Mouse (Mus musculus) neural tube, embryonic 15.5 days (tissue): ENCODE data around the gene Mef2c. TPM values are rescaled to one million over a fixed set of nuclear protein-coding genes. Genes with fewer than 3 reads are reported as not detected.

Experiments used
- ATAC-seq: fragments of 200-750 bp; cut with Nextera tagmentation; 2 replicates; pipeline ENCODE4 v1.8.0; 2017; ENCODE audit warnings: mild to moderate bottlenecking, moderate TSS enrichment, moderate library complexity; ENCODE audit not compliant: low FRiP score
- H3K27ac ChIP-seq: fragments of 300-500 bp; sonication (generic); replicated peaks from 2 replicates; pipeline ENCODE4 v1.5.1; 2015; ENCODE audit warnings: mild to moderate bottlenecking, inconsistent platforms
- H3K27me3 ChIP-seq: fragments of 300-500 bp; sonication (generic); replicated peaks from 2 replicates; pipeline ENCODE4 v1.6.1; 2015; ENCODE audit warnings: inconsistent platforms
- H3K36me3 ChIP-seq: fragments of 300-500 bp; sonication (generic); 2 replicates; pipeline ENCODE4 v1.6.1; 2015; ENCODE audit warnings: inconsistent platforms
- H3K4me1 ChIP-seq: fragments of 300-500 bp; sonication (generic); 2 replicates; pipeline ENCODE4 v1.6.1; 2015; ENCODE audit warnings: inconsistent platforms
- H3K4me2 ChIP-seq: fragments of 300-500 bp; sonication (generic); 2 replicates; pipeline ENCODE4 v1.6.1; 2015; ENCODE audit warnings: inconsistent platforms, mild to moderate bottlenecking, moderate library complexity
- H3K4me3 ChIP-seq: fragments of 300-500 bp; sonication (generic); replicated peaks from 2 replicates; pipeline ENCODE4 v1.5.1; 2015; ENCODE audit warnings: mild to moderate bottlenecking, inconsistent platforms
- H3K9ac ChIP-seq: fragments of 300-500 bp; sonication (generic); replicated peaks from 2 replicates; pipeline ENCODE4 v1.6.1; 2015; ENCODE audit warnings: mild to moderate bottlenecking, inconsistent platforms
- H3K9me3 ChIP-seq: fragments of 300-500 bp; sonication (generic); replicated peaks from 2 replicates; pipeline ENCODE4 v1.6.1; 2016; ENCODE audit warnings: inconsistent platforms
- WGBS: fragments of 180-500 bp; shearing (Covaris S2); methylation state at CpG from one replicate; pipeline ENCODE4 v1.1.7; 2015; ENCODE audit warnings: mixed read lengths; 5-methylcytosine and 5-hydroxymethylcytosine counted together
- polyA plus RNA-seq: library from polyadenylated mRNA; unstranded; fragments of >200 nt; fragmentation: Nextera tagmentation; extraction: Ambion mirVana; gene quantifications from 2 replicates; pipeline ENCODE4 v1.2.1, GENCODE M21; 2015

The Mef2c gene
- polyA plus RNA-seq: 29.7 and 30.8 TPM in 2 replicates

DNA sequence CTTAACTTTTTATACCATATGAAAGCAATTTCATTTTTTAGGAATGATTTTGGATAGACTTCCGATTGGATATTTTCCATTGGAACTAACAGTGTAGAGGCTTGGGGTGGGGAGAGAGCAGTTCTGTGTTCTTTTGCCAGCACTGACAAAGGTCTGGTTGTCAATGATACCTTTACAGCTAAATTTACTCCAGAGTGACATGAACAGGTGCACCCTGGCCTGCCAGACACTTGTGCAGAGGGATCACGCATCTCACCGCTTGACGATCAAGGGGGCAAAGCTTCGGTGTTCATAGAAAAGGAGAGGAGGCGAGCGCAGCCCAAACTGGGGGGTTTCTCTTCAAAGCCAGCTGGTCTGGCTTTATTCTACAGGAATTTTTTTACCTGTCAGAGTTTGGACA, at the start of gene Mef2c:
TSS of gene Mef2c (plus strand) at position 116 of the 400 bp plus-strand sequence.
- Histone ChIP-seq H3K27ac (no peak within 1 kb of the TSS), H3K27me3 (no peaks in the 10 kb centered on the region), H3K36me3 (no peaks in the 10 kb centered on the region), H3K4me3 (no peak within 1 kb of the TSS), H3K4me1 (no peaks in the 10 kb centered on the region), H3K9ac (no peak within 1 kb of the TSS), H3K4me2 (no peak within 1 kb of the TSS), H3K9me3 (no peaks in the 10 kb centered on the region)
- ATAC-seq: no peak
- 88% methylated on average over 7 of the region's 7 CpGs for WGBS

DNA sequence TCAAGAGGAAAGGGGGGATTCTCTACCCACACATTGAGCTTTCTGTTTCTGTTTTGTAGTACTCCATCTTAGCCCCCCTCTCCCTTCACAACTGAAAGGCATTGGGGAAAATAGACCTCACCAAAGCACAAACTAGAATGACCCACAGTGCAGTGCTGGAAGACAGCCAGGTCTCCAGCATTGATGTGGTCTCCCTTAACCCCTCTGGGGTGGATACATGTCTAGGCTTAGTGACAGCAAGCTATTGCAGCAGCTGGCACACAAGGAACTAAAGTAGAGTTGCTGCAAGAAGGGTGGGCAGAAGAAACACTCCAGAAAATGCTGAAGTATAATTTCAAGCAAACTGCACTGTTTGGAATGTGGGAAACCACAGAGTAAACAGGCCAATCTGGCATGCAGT, 45.1 kb upstream of the Mef2c start:
- Histone ChIP-seq H3K9ac (no peak overlapping the region), H3K27me3 (no peaks in the 10 kb centered on the region), H3K4me2 (no peak overlapping the region), H3K4me1 (no peaks in the 10 kb centered on the region), H3K36me3 (no peaks in the 10 kb centered on the region), H3K27ac (no peak overlapping the region), H3K4me3 (no peak overlapping the region), H3K9me3 (no peaks in the 10 kb centered on the region)
- ATAC-seq: peak; percentile 55; the same call in 1 of the 2 replicates

DNA sequence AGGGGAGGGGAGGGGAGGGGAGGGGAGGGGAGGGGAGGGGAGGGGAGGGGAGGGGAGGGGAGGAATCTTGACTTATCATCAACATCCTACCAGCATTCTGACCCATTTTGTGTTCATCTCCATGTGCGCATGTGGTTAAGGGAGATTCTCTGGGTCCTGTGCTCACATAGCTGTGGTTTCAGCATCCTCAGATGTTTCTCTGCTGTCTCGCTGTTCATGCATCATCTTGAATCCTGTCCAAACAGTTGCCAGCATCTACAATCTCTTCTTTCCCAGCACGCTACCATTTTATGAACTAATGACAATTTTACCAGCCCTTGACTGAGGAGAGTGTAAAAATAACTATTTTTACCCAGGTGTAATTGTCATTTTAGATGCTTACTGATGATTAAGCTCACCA, 44.2 kb upstream of the Mef2c start:
- no peak overlapping the region for H3K27ac ChIP-seq
- no peak overlapping the region for H3K9ac ChIP-seq
- H3K27me3 ChIP-seq: no peaks in the 10 kb centered on the region
- H3K4me2 ChIP-seq: no peak overlapping the region
- 96% methylated on average over 3 of the region's 3 CpGs for WGBS
- H3K4me1 ChIP-seq: no peaks in the 10 kb centered on the region
- H3K36me3 ChIP-seq: no peaks in the 10 kb centered on the region
- no peak overlapping the region for H3K4me3 ChIP-seq
- no peaks in the 10 kb centered on the region for H3K9me3 ChIP-seq
- ATAC-seq: no peak

DNA sequence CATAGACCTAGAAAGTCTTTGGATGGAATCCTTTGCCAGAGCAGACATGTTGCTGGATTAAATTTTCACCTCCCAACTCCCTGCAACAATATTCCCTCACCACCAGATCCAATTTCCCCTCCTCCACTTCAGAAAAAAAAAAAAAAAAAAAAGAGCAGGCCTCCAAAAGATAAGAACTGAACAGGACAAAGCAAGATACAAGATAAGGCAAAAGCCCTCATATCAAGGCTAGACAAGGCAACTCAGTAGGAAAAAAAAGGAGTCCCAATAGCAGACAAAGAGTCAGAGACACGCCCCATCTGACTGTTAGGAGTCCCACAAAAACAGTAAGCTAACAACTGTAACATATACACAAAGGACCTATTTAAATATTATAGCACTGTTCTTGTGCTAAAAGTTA, 43.2 kb upstream of the Mef2c start:
- 81% methylated on average over 1 of the region's 1 CpGs for WGBS
- Histone ChIP-seq H3K4me3 (no peak overlapping the region), H3K9me3 (no peaks in the 10 kb centered on the region), H3K4me2 (no peak overlapping the region), H3K4me1 (no peaks in the 10 kb centered on the region), H3K27me3 (no peaks in the 10 kb centered on the region), H3K9ac (no peak overlapping the region), H3K27ac (no peak overlapping the region), H3K36me3 (no peaks in the 10 kb centered on the region)
- no peak for ATAC-seq

DNA sequence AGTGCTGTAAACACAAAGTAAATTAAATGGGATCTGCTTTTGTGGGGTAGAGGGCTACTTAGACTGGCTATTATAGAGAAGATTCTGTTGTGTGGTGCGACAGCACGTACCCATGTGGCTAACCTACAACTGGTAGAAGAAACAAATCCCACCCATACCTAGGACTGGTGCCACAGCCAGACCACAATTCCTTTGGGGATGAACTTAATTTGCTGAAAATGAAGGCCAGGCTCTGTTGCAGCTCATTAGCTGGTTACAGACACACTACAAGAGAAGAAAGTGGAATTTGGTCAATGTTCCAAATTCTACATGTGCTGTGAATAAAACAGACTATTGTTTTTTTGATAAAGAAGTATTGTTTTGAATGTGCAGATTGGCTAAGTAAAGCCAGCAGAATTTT, 42.3 kb upstream of the Mef2c start:
- ATAC-seq: no peak
- H3K9ac ChIP-seq: no peak overlapping the region
- no peak overlapping the region for H3K4me2 ChIP-seq
- no peaks in the 10 kb centered on the region for H3K27me3 ChIP-seq
- no peaks in the 10 kb centered on the region for H3K9me3 ChIP-seq
- no peaks in the 10 kb centered on the region for H3K36me3 ChIP-seq
- no peak overlapping the region for H3K4me3 ChIP-seq
- H3K4me1 ChIP-seq: no peaks in the 10 kb centered on the region
- WGBS: 97% methylated on average over 2 of the region's 2 CpGs
- no peak overlapping the region for H3K27ac ChIP-seq

DNA sequence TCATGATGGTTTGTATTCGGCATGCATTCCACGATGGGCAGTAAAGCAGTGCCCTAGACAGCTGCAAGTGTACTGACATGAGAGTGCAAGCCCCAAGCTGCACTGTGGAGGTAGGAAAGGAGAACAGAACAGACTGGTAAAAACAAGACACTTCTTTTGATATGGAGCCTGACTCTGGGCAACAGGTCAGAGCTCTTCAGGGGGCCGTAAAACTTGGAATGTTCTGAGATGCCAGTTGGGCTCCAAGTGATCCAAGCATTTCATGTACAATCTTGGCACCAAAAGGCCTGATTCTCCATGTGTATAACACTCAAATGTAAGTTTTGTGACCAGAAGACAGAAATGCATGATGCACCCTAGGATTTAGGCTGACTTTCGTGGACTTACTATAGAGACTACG, 37.1 kb upstream of the Mef2c start:
- Histone ChIP-seq H3K9ac (no peak overlapping the region), H3K4me1 (no peaks in the 10 kb centered on the region), H3K9me3 (no peaks in the 10 kb centered on the region), H3K4me3 (no peak overlapping the region), H3K27ac (no peak overlapping the region), H3K27me3 (no peaks in the 10 kb centered on the region), H3K36me3 (no peaks in the 10 kb centered on the region), H3K4me2 (no peak overlapping the region)
- ATAC-seq: no peak
- 96% methylated on average over 5 of the region's 5 CpGs for WGBS

DNA sequence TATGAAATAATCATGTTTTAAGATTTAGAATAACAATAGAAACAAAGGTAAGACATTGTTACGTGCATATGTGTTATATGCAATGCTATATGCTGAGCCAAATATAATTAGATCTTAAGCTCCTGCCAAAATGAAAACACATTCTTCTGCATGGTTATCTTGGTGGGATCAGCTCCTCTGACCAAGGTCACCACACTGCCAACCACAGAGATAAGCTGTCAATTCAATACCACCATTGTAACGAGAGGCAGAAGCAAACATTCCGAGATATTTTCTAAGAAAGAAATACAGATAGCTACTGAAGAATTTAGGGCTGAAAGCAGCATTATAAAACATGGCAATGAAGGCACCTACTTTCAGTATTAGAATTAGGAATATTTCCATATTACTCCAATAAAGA, 35.0 kb upstream of the Mef2c start:
- Histone ChIP-seq H3K4me1 (no peaks in the 10 kb centered on the region), H3K9me3 (no peaks in the 10 kb centered on the region), H3K27ac (no peak overlapping the region), H3K4me3 (no peak overlapping the region), H3K36me3 (no peaks in the 10 kb centered on the region), H3K27me3 (no peaks in the 10 kb centered on the region), H3K4me2 (no peak overlapping the region), H3K9ac (no peak overlapping the region)
- 90% methylated on average over 3 of the region's 3 CpGs for WGBS
- ATAC-seq: no peak

DNA sequence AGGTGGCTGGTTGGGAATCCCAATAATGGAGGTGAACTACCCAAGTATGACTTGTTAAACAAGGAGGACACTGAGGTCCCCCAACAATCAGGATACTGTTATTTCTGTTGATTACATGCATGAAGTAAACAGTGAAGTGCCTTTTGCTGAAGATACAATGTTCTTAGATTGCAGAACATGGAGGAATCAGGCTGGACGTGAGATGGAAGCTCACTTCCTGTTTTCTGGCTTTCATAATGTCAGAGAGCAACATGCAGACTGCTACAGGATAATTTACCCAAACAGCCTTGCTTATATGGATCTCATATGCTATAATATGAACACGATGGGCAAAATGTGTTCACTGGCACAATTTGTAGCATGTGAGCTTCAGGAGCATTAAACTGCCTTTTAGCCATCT, 30.1 kb upstream of the Mef2c start:
- no peak for ATAC-seq
- H3K4me1 ChIP-seq: no peaks in the 10 kb centered on the region
- H3K9ac ChIP-seq: no peak overlapping the region
- H3K9me3 ChIP-seq: no peaks in the 10 kb centered on the region
- no peak overlapping the region for H3K4me3 ChIP-seq
- H3K4me2 ChIP-seq: no peak overlapping the region
- 88% methylated on average over 2 of the region's 2 CpGs for WGBS
- no peaks in the 10 kb centered on the region for H3K36me3 ChIP-seq
- no peaks in the 10 kb centered on the region for H3K27me3 ChIP-seq
- no peak overlapping the region for H3K27ac ChIP-seq

DNA sequence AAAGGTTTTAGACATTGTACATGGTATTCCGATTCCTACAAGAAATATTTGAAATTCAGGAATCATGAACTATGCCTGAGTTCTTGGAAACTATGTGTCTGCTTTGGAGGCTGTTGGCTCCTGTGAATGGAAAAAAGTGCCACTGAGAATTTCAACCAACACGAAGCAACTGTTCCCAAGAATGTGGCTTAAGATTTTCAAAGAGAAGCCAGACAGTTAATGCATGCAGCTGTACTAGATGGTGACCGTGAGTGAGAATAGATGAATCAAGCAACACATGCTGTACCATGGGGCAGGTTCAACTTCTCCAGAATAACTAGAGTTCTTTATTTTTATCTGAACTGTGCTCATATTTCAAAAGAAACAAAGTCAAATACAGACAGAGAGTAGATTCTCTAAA, 23.4 kb upstream of the Mef2c start:
- ATAC-seq: no peak
- no peaks in the 10 kb centered on the region for H3K36me3 ChIP-seq
- WGBS: 82% methylated on average over 3 of the region's 3 CpGs
- H3K4me1 ChIP-seq: no peaks in the 10 kb centered on the region
- H3K9ac ChIP-seq: no peak overlapping the region
- no peak overlapping the region for H3K4me3 ChIP-seq
- no peak overlapping the region for H3K4me2 ChIP-seq
- H3K9me3 ChIP-seq: no peaks in the 10 kb centered on the region
- H3K27me3 ChIP-seq: no peaks in the 10 kb centered on the region
- H3K27ac ChIP-seq: no peak overlapping the region

DNA sequence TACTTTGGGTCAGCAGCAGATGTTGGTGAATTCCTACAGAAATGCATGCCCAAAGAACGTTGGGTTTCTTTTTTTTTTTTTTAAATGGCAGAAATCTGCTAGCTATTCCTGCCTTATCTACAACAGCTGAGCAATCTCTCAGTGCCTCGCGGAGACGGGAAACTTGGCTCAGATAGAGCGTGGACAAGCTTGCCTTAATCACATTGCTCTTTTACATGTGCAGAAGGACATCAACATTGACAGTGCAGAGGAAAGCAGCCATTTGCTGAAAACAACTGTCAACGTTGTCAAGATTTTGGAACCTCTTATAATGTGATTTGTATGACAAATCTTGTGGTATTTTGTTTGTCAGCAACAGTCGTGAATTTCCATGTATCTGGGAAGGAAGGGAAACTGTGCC, 22.5 kb upstream of the Mef2c start:
- H3K36me3 ChIP-seq: no peaks in the 10 kb centered on the region
- H3K4me1 ChIP-seq: no peaks in the 10 kb centered on the region
- no peak for ATAC-seq
- H3K4me3 ChIP-seq: no peak overlapping the region
- H3K27ac ChIP-seq: no peak overlapping the region
- H3K4me2 ChIP-seq: no peak overlapping the region
- WGBS: 84% methylated on average over 7 of the region's 7 CpGs
- H3K27me3 ChIP-seq: no peaks in the 10 kb centered on the region
- H3K9me3 ChIP-seq: no peaks in the 10 kb centered on the region
- no peak overlapping the region for H3K9ac ChIP-seq

DNA sequence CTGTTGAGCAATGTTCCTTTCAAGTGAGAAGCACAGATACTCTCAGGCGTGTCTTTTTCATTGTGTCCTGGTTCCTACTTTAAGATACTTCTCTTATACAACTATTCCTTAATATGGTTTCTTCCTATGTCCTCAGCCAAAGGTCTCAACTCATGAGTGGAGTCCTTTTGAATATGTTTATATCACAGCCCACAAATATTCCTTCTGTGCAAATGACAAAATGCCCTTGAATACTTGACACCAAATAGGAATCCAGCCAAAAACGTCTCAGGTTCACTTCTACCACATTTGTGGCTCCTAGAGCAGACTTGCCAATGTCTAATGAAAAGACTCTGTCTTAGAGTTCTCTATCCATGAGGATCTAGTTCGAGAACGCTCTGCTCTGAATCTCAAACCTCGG, 21.7 kb upstream of the Mef2c start:
- 82% methylated on average over 5 of the region's 5 CpGs for WGBS
- no peaks in the 10 kb centered on the region for H3K4me1 ChIP-seq

DNA sequence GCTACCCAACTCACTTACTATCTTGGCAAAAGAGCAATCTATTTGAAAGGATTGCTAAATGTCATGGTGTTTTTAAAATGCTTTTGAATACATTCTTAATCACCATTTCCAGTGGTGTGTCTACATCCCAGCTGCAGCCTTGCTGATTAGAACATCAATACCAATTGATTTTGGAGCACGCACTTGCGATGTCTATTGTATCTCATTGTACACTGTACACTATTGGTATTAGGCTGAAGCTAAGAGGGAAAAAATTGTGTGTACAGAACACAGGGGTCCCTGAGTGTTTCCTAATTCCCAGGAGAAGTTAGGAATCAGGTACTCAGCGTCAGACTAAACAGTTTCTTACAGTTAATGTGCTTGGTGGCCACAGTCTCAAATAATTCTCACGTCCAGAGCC, 19.6 kb upstream of the Mef2c start:
- Histone ChIP-seq H3K36me3 (no peaks in the 10 kb centered on the region), H3K9ac (no peak overlapping the region), H3K27ac (no peak overlapping the region), H3K4me2 (no peak overlapping the region), H3K4me1 (no peaks in the 10 kb centered on the region), H3K4me3 (no peak overlapping the region), H3K27me3 (no peaks in the 10 kb centered on the region), H3K9me3 (no peaks in the 10 kb centered on the region)
- 77% methylated on average over 4 of the region's 4 CpGs for WGBS
- ATAC-seq: no peak

More for the DNA sequence above, 21.7 kb upstream of the Mef2c start:
- Histone ChIP-seq H3K4me3 (no peak overlapping the region), H3K9me3 (no peaks in the 10 kb centered on the region), H3K27me3 (no peaks in the 10 kb centered on the region), H3K9ac (no peak overlapping the region), H3K36me3 (no peaks in the 10 kb centered on the region), H3K4me2 (no peak overlapping the region), H3K27ac (no peak overlapping the region)
- no peak for ATAC-seq

DNA sequence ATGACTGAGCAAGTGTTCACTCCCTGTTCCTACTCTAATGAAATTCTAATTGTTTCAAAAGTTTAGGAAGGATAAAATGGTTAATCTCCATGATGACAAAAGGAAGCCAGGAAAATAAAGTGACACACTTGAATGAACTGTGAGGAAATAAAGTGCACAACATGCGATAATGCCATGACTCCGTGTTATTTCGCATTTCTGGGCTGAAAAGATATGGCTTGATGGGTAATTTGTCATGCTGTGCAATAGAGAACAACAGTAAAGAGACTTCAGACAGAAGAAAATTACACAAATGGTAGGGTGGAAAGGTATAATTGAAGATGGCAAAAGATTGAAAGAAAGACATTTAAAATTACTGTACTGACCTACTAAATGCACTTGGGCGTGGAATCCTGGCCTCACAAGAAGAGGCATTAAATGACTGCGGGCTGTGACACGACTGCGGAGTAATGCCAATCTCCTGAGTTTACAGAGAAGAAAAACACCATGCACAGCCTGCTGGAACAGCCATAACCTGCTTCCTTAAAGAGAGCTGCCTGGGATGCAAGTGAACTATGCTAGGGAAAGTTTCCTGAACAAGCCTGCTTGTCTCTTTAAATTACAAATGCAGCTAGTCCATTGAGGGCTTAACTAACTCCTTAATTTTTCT, 19.0 kb upstream of the Mef2c start:
- H3K9ac ChIP-seq: no peak overlapping the region
- H3K27me3 ChIP-seq: no peaks in the 10 kb centered on the region
- no peak overlapping the region for H3K4me3 ChIP-seq
- 70% methylated on average over 7 of the region's 7 CpGs for WGBS
- ATAC-seq: no peak
- no peak overlapping the region for H3K4me2 ChIP-seq
- no peaks in the 10 kb centered on the region for H3K9me3 ChIP-seq
- H3K27ac ChIP-seq: no peak overlapping the region
- no peaks in the 10 kb centered on the region for H3K4me1 ChIP-seq
- no peaks in the 10 kb centered on the region for H3K36me3 ChIP-seq
